Comparison of ENCODE assay signal across 9 mouse cellular contexts in genomic region chr10:91384372-91384771, GRCm38 (mm10).
DNase-seq lines count a peak whose midpoint lies in the region; ATAC-seq and TF ChIP-seq lines count a peak whose summit lies in the region.
"Had no signal": no experiment of that assay in that cellular context is flagged by ENCODE, and none has a peak within 500 bp of the region (broad histone marks: within the 10 kb centered on the region; RNA-seq: fewer than 3 reads in every experiment).

No protein-coding gene starts in this region.

- dilution Hi-C loops in CH12.LX (cut with MboI; ENCODE audit: extremely low pct_ligation_motif_present, extremely low pct_unique_long_range_greater_than_20kb, low sequenced_read_pairs): no loop called here

- H3K79me2 ChIP-seq in CH12.LX (replicated peaks; ENCODE audit: control insufficient read depth, extremely low read depth, insufficient read depth, poor library complexity, severe bottlenecking): no peaks in the 10 kb centered on the region

- no peak overlapping the region for H3K27ac ChIP-seq in intestine, embryonic 14.5 days (ENCODE audit: low read depth)
- no peak overlapping the region for H3K27ac ChIP-seq in intestine, postnatal 0 days (ENCODE audit: low read depth, low read length)
- no peak overlapping the region for H3K27ac ChIP-seq in CH12.LX (ENCODE audit: insufficient read depth, low read depth)
- H3K27ac ChIP-seq in gastrocnemius, adult 2 months: no peak overlapping the region
- H3K27ac ChIP-seq: heart, adult 2 months had no signal

- TF ChIP-seq RAD21 in CH12.LX (IDR thresholded peaks at IDR 0.05; ENCODE audit: low read depth, low read length): no peak

- in situ Hi-C loops in CH12.LX (cut with MboI; ENCODE audit: low pct_ligation_motif_present, low pct_unique_long_range_greater_than_20kb, low sequenced_read_pairs): no loop called here

- no peaks in the 10 kb centered on the region for H3K4me1 ChIP-seq in intestine, embryonic 14.5 days (replicated peaks; ENCODE audit: control insufficient read depth, insufficient read depth, low read length)
- no peaks in the 10 kb centered on the region for H3K4me1 ChIP-seq in intestine, postnatal 0 days (replicated peaks; ENCODE audit: control insufficient read depth, insufficient read depth, low read length)
- no peaks in the 10 kb centered on the region for H3K4me1 ChIP-seq in CH12.LX (ENCODE audit: control insufficient read depth in 1 of 2, insufficient read depth in 2 of 2)

- no peaks in the 10 kb centered on the region for H3K36me3 ChIP-seq in intestine, embryonic 14.5 days (ENCODE audit: control insufficient read depth, insufficient read depth, low read length)
- H3K36me3 ChIP-seq in intestine, postnatal 0 days (ENCODE audit: control insufficient read depth, insufficient read depth): no peaks in the 10 kb centered on the region
- no peaks in the 10 kb centered on the region for H3K36me3 ChIP-seq in CH12.LX (replicated peaks in 1 of 2; ENCODE audit: control insufficient read depth in 1 of 2, insufficient read depth in 1 of 2, low read length in 1 of 2)

- no peak for TF ChIP-seq CTCF in intestine, postnatal 0 days (IDR thresholded peaks at IDR 0.05; ENCODE audit: low read depth)
- TF ChIP-seq CTCF in CH12.LX (conservative IDR thresholded peaks at IDR 0.05 in 1 of 2, IDR thresholded peaks at IDR 0.05 in 1 of 2; ENCODE audit: low read depth in 2 of 2, low read length in 2 of 2): no peak
- TF ChIP-seq CTCF in gastrocnemius, adult 2 months (IDR thresholded peaks at IDR 0.05): no peak

- ATAC-seq in intestine, embryonic 14.5 days (replicated peaks; ENCODE audit: low FRiP score, low TSS enrichment, low read depth): no peak
- no peak for ATAC-seq in intestine, postnatal 0 days

- peak; percentile 83 for DNase-seq in intestine, embryonic 14.5 days (ENCODE audit: low spot score)
- DNase-seq in CH12.LX (ENCODE audit: extremely low read depth): no peak
- peak; percentile 21 for DNase-seq in cerebellum, adult 11-12 months
- DNase-seq in frontal cortex, postnatal 36 days (ENCODE audit: low spot score in 2 of 2): peak; percentile 12 to 29
- peak; percentile 53 for DNase-seq in neural tube, embryonic 10.5 days (ENCODE audit: extremely low spot score, low spot score)
- DNase-seq in spleen, adult 18-20 months: no peak
- DNase-seq in gastrocnemius, adult 2 months: no peak

- no peaks in the 10 kb centered on the region for H3K9me3 ChIP-seq in intestine, embryonic 14.5 days (ENCODE audit: control insufficient read depth, low read length)
- H3K9me3 ChIP-seq in intestine, postnatal 0 days (ENCODE audit: control insufficient read depth): no peaks in the 10 kb centered on the region
- H3K9me3 ChIP-seq in CH12.LX (replicated peaks; ENCODE audit: low read length): no peaks in the 10 kb centered on the region

- H3K4me2 ChIP-seq in intestine, embryonic 14.5 days (ENCODE audit: low read length): no peak overlapping the region
- no peak overlapping the region for H3K4me2 ChIP-seq in intestine, postnatal 0 days (replicated peaks; ENCODE audit: low read depth)
- peak overlapping the region; percentile 25; the same call in 1 of the 2 replicates for H3K4me2 ChIP-seq in CH12.LX (ENCODE audit: insufficient read depth, low read depth, poor library complexity, severe bottlenecking)

- H3K9ac ChIP-seq in intestine, embryonic 14.5 days (ENCODE audit: low read length): no peak overlapping the region
- no peak overlapping the region for H3K9ac ChIP-seq in intestine, postnatal 0 days (ENCODE audit: low read depth, low read length)
- no peak overlapping the region for H3K9ac ChIP-seq in CH12.LX (ENCODE audit: insufficient read depth, low read depth)

- TF ChIP-seq EP300 in CH12.LX (IDR thresholded peaks at IDR 0.05; ENCODE audit: low read length): no peak

- intact Hi-C loops in gastrocnemius, adult 2 months (cut with DNase I): no loop called here

- H3K4me3 ChIP-seq in intestine, embryonic 14.5 days (ENCODE audit: low read depth, low read length): no peak overlapping the region
- no peak overlapping the region for H3K4me3 ChIP-seq in intestine, postnatal 0 days (ENCODE audit: low read depth, low read length)
- no peak overlapping the region for H3K4me3 ChIP-seq in CH12.LX (replicated peaks in 1 of 3; ENCODE audit: low read depth in 2 of 3, low read length in 2 of 3, poor library complexity in 1 of 3)
- no peak overlapping the region for H3K4me3 ChIP-seq in gastrocnemius, adult 2 months
- H3K4me3 ChIP-seq: heart, adult 2 months had no signal

- no peak for TF ChIP-seq POLR2A in CH12.LX (IDR thresholded peaks at IDR 0.05; ENCODE audit: low read depth, low read length)

- WGBS in intestine, embryonic 14.5 days: 62% methylated on average over 2 of the region's 2 CpGs
- 52% methylated on average over 2 of the region's 2 CpGs for WGBS in intestine, postnatal 0 days

- no peaks in the 10 kb centered on the region for H3K27me3 ChIP-seq in intestine, embryonic 14.5 days (replicated peaks; ENCODE audit: control insufficient read depth, insufficient read depth, low read length)
- H3K27me3 ChIP-seq in intestine, postnatal 0 days (replicated peaks; ENCODE audit: control insufficient read depth, insufficient read depth, low read length): no peaks in the 10 kb centered on the region
- no peaks in the 10 kb centered on the region for H3K27me3 ChIP-seq in CH12.LX (replicated peaks)

TF ChIP-seq in CH12.LX, 34 proteins besides CTCF, POLR2A, EP300 and RAD21:
- TF ChIP-seq ZMIZ1 (IDR thresholded peaks at IDR 0.05; ENCODE audit: low read depth, low read length) (no peak), SIN3A (IDR thresholded peaks at IDR 0.05; ENCODE audit: low read length) (no peak)
TF ChIP-seq in CH12.LX: peak in this region for 0.

Comparison
In these comparisons a context has a peak if more than half of its experiments do, and no peak if none do; other contexts are left out.
1. DNase-seq: peak in intestine, embryonic 14.5 days (single experiment), cerebellum, adult 11-12 months (single experiment), frontal cortex, postnatal 36 days (2 of 2) and neural tube, embryonic 10.5 days (single experiment); none in CH12.LX (single experiment), spleen, adult 18-20 months (0 of 2) and gastrocnemius, adult 2 months (single experiment).